Mouse (Mus musculus) spleen, adult 2 months (tissue): ENCODE measurements around the gene Nectin1.

ENCODE experiments used
- CTCF ChIP-seq: fragments of 200-500 bp; IDR thresholded peaks from 2 replicates; pipeline ENCODE4 v1.5.1; 2011; ENCODE audit warnings: mild to moderate bottlenecking, inconsistent platforms; ENCODE audit not compliant: insufficient read depth, insufficient read length, insufficient replicate concordance; ENCODE audit errors: extremely low read depth
- POLR2A ChIP-seq: fragments of 200-500 bp; IDR thresholded peaks from 2 replicates; pipeline ENCODE4 v1.6.1; 2011; ENCODE audit warnings: low read depth, low read length, inconsistent platforms

DNA sequence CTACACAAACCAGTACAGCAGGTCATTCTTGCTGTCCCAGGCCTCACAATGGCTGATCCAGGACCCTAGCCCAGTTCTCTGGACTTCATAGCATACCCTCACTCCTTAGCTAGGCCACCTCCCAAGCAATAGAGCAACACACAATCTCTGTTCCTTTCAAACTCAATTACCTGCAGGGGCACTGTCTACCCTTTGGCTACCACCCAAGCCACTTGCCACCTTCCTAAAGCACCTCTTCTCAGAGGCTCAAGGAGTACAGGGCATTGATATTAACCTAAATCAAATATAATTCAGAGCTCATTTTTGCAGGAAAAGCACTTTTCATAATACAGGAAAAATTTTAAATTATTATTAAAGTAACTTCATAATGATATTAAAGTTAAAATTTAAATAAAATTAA lies 8.8 kb upstream of the Nectin1 start:
- no peak for TF ChIP-seq CTCF
- no peak for TF ChIP-seq POLR2A
